Mouse (Mus musculus): ENCODE results near the gene Cradd. TPM values are rescaled to one million over a fixed set of nuclear protein-coding genes. Genes with fewer than 3 reads are reported as not detected.

Cradd gene
- polyA plus RNA-seq, 1 experiment from 2014 or later, result 8.7 TPM

GRCm38 (mm10) chr10:95217956-95218682, 105.8 kb downstream of the Cradd start:
- H3K4me3 ChIP-seq (ENCODE audit: low read length), result no peak overlapping the region
- ATAC-seq, result no peak
- no peaks in the 10 kb centered on the region for H3K4me1 ChIP-seq (ENCODE audit: control insufficient read depth, insufficient read depth, low read depth, low read length)
- no peaks in the 10 kb centered on the region for H3K9me3 ChIP-seq (ENCODE audit: control insufficient read depth, low read length)
- H3K36me3 ChIP-seq (ENCODE audit: control insufficient read depth, insufficient read depth, low read length), result no peaks in the 10 kb centered on the region
- no peak overlapping the region for H3K27ac ChIP-seq (ENCODE audit: low read depth, low read length)
- no peaks in the 10 kb centered on the region for H3K27me3 ChIP-seq (replicated peaks; ENCODE audit: control insufficient read depth, insufficient read depth, low read length)
- H3K4me2 ChIP-seq (ENCODE audit: low read length), result no peak overlapping the region
- H3K9ac ChIP-seq (ENCODE audit: low read depth, low read length), result no peak overlapping the region
- WGBS, result 65% methylated on average over 18 of the region's 18 CpGs

GRCm38 (mm10) chr10:95215324-95215723, 108.6 kb downstream of the Cradd start:
- 93% methylated on average over 15 of the region's 15 CpGs for WGBS
- Histone ChIP-seq H3K9ac (ENCODE audit: low read depth, low read length) (no peak overlapping the region), H3K36me3 (ENCODE audit: control insufficient read depth, insufficient read depth, low read length) (no peaks in the 10 kb centered on the region), H3K4me3 (ENCODE audit: low read length) (no peak overlapping the region), H3K4me1 (ENCODE audit: control insufficient read depth, insufficient read depth, low read depth, low read length) (no peaks in the 10 kb centered on the region), H3K4me2 (ENCODE audit: low read length) (no peak overlapping the region), H3K27me3 (replicated peaks; ENCODE audit: control insufficient read depth, insufficient read depth, low read length) (no peaks in the 10 kb centered on the region), H3K27ac (ENCODE audit: low read depth, low read length) (no peak overlapping the region), H3K9me3 (ENCODE audit: control insufficient read depth, low read length) (no peaks in the 10 kb centered on the region)
- ATAC-seq, result no peak

DNA sequence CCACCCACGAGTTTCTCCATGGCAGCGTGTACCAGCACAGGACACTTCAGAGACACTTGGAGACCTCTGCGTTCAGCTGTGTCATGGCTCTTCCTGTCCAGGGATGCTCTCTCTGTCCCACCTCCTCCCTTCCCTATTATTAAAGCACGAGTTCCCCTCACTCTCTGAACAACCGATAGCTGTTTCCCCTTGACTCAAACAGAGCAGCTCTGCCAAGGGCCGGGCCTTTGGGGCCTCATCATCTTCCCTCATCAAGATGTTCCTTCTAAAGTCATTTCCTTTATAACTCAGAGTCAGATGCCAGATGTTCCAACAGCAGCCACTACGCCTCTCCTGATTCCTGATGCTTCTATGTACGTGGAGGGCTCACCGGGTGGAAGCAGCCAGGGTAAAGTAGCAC, 110.1 kb downstream of the Cradd start:
- WGBS, result 82% methylated on average over 9 of the region's 9 CpGs

GRCm38 (mm10) chr10:95213311-95213710, 110.6 kb downstream of the Cradd start:
- no peaks in the 10 kb centered on the region for H3K9me3 ChIP-seq (ENCODE audit: control insufficient read depth, low read length)
- no peaks in the 10 kb centered on the region for H3K4me1 ChIP-seq (ENCODE audit: control insufficient read depth, insufficient read depth, low read depth, low read length)
- H3K27ac ChIP-seq (ENCODE audit: low read depth, low read length), result no peak overlapping the region
- H3K4me3 ChIP-seq (ENCODE audit: low read length), result no peak overlapping the region
- no peak overlapping the region for H3K4me2 ChIP-seq (ENCODE audit: low read length)
- H3K27me3 ChIP-seq (replicated peaks; ENCODE audit: control insufficient read depth, insufficient read depth, low read length), result no peaks in the 10 kb centered on the region
- no peaks in the 10 kb centered on the region for H3K36me3 ChIP-seq (ENCODE audit: control insufficient read depth, insufficient read depth, low read length)
- 93% methylated on average over 8 of the region's 8 CpGs for WGBS
- ATAC-seq, result no peak
- no peak overlapping the region for H3K9ac ChIP-seq (ENCODE audit: low read depth, low read length)

More for the DNA sequence above, 110.1 kb downstream of the Cradd start:
- H3K27ac ChIP-seq (ENCODE audit: low read depth, low read length), result no peak overlapping the region
- no peaks in the 10 kb centered on the region for H3K27me3 ChIP-seq (replicated peaks; ENCODE audit: control insufficient read depth, insufficient read depth, low read length)
- H3K4me3 ChIP-seq (ENCODE audit: low read length), result no peak overlapping the region
- H3K4me1 ChIP-seq (ENCODE audit: control insufficient read depth, insufficient read depth, low read depth, low read length), result no peaks in the 10 kb centered on the region
- no peaks in the 10 kb centered on the region for H3K36me3 ChIP-seq (ENCODE audit: control insufficient read depth, insufficient read depth, low read length)
- no peaks in the 10 kb centered on the region for H3K9me3 ChIP-seq (ENCODE audit: control insufficient read depth, low read length)
- H3K9ac ChIP-seq (ENCODE audit: low read depth, low read length), result no peak overlapping the region
- no peak overlapping the region for H3K4me2 ChIP-seq (ENCODE audit: low read length)
- no peak for ATAC-seq

DNA sequence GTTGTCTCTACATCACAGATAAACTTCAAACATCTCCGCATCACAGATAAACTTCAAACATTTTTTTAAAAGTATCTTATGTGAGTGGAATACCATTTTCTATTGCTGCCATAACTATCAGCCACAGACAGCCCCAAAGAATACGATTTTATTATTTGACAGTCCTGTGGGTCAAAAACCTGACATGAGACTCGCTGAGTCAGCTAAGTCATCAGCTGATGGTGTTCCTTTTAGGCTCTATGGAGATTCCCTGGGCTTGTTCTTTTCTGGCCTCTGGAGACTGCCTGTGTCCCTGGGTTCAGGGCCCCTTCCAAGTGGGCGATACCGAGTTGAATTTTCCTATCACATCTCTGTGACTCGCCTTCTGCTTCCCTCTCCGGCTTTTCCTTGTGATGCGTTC, 112.3 kb downstream of the Cradd start:
- H3K36me3 ChIP-seq (ENCODE audit: control insufficient read depth, insufficient read depth, low read length), result no peaks in the 10 kb centered on the region
- no peaks in the 10 kb centered on the region for H3K4me1 ChIP-seq (ENCODE audit: control insufficient read depth, insufficient read depth, low read depth, low read length)
- no peak overlapping the region for H3K4me3 ChIP-seq (ENCODE audit: low read length)
- WGBS, result 88% methylated on average over 8 of the region's 8 CpGs
- no peaks in the 10 kb centered on the region for H3K27me3 ChIP-seq (replicated peaks; ENCODE audit: control insufficient read depth, insufficient read depth, low read length)
- no peak for ATAC-seq
- no peak overlapping the region for H3K27ac ChIP-seq (ENCODE audit: low read depth, low read length)
- H3K9ac ChIP-seq (ENCODE audit: low read depth, low read length), result no peak overlapping the region
- H3K9me3 ChIP-seq (ENCODE audit: control insufficient read depth, low read length), result no peaks in the 10 kb centered on the region
- H3K4me2 ChIP-seq (ENCODE audit: low read length), result no peak overlapping the region

GRCm38 (mm10) chr10:95210664-95211372, 113.1 kb downstream of the Cradd start:
- Histone ChIP-seq H3K4me1 (ENCODE audit: control insufficient read depth, insufficient read depth, low read depth, low read length) (no peaks in the 10 kb centered on the region), H3K9ac (ENCODE audit: low read depth, low read length) (no peak overlapping the region), H3K27me3 (replicated peaks; ENCODE audit: control insufficient read depth, insufficient read depth, low read length) (no peaks in the 10 kb centered on the region), H3K4me2 (ENCODE audit: low read length) (no peak overlapping the region), H3K27ac (ENCODE audit: low read depth, low read length) (no peak overlapping the region), H3K4me3 (ENCODE audit: low read length) (no peak overlapping the region), H3K9me3 (ENCODE audit: control insufficient read depth, low read length) (no peaks in the 10 kb centered on the region), H3K36me3 (ENCODE audit: control insufficient read depth, insufficient read depth, low read length) (no peaks in the 10 kb centered on the region)
- no peak for ATAC-seq
- WGBS, result 81% methylated on average over 7 of the region's 7 CpGs

DNA sequence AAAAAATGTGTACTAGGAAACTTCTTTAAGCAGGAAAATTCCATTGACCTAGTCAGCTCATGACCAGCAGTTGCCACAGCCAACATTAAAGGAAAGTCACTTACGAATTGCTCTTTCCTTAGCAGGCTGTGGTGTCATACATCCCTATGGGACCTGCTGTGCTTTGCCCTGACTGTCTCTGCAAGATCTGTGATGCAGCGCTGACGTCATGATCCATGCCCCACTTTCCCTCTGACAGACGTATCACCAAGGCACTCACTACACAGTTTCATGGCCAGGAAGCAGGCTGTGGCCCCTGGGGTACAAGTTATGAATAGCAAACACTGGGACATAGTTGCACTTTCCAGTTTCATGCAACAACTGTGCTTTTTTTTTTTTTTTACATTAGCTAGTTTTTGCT, 113.8 kb downstream of the Cradd start:
- H3K9me3 ChIP-seq (ENCODE audit: control insufficient read depth, low read length), result no peaks in the 10 kb centered on the region
- H3K9ac ChIP-seq (ENCODE audit: low read depth, low read length), result no peak overlapping the region
- H3K4me3 ChIP-seq (ENCODE audit: low read length), result no peak overlapping the region
- no peaks in the 10 kb centered on the region for H3K36me3 ChIP-seq (ENCODE audit: control insufficient read depth, insufficient read depth, low read length)
- WGBS, result 56% methylated on average over 4 of the region's 4 CpGs
- H3K4me2 ChIP-seq (ENCODE audit: low read length), result no peak overlapping the region
- H3K4me1 ChIP-seq (ENCODE audit: control insufficient read depth, insufficient read depth, low read depth, low read length), result no peaks in the 10 kb centered on the region
- no peaks in the 10 kb centered on the region for H3K27me3 ChIP-seq (replicated peaks; ENCODE audit: control insufficient read depth, insufficient read depth, low read length)
- no peak overlapping the region for H3K27ac ChIP-seq (ENCODE audit: low read depth, low read length)
- ATAC-seq, result no peak

DNA sequence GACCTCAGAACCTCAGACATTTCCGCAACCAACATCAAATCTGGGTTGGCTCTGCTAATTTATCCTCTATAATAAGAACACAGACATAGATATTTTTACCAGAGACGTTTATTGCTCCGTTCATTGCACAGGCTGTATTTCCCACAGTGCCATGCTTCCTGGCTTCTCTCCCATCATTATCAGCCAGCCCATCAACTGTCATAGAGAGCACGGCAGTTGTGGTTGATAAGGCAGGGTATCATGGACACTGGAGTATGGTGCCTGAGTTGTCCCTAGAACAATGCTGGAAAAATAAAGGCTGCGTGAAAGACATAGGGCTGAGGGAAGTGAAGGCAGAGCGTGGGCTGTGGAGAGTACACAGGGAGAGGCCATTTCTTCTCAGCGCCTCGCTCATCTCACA, 116.5 kb downstream of the Cradd start:
- WGBS, result 76% methylated on average over 8 of the region's 8 CpGs
- Histone ChIP-seq H3K4me2 (ENCODE audit: low read length) (no peak overlapping the region), H3K9me3 (ENCODE audit: control insufficient read depth, low read length) (no peaks in the 10 kb centered on the region), H3K27ac (ENCODE audit: low read depth, low read length) (no peak overlapping the region), H3K27me3 (replicated peaks; ENCODE audit: control insufficient read depth, insufficient read depth, low read length) (no peaks in the 10 kb centered on the region), H3K4me3 (ENCODE audit: low read length) (no peak overlapping the region), H3K9ac (ENCODE audit: low read depth, low read length) (no peak overlapping the region), H3K4me1 (ENCODE audit: control insufficient read depth, insufficient read depth, low read depth, low read length) (no peaks in the 10 kb centered on the region), H3K36me3 (ENCODE audit: control insufficient read depth, insufficient read depth, low read length) (no peaks in the 10 kb centered on the region)
- ATAC-seq, result no peak

DNA sequence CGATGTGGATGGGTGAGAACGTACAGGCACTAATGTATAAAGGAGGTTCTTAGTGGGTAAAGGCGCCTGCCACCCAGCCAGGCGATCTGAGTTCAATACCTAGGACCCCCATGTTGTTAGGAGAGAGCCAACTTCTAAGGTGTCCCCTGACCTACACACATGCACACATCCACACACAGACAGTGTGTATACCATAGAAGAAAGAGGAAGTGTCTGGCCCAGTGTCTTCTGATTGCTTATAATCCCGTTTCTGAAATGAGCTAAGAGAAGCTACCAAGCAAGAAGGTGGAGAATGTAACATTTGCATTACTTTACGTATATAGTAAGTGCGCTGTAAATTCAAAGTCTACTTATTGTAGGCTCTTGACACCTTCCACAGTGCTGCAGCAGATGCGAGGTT, 122.4 kb downstream of the Cradd start:
- Histone ChIP-seq H3K9ac (ENCODE audit: low read depth, low read length) (no peak overlapping the region), H3K9me3 (ENCODE audit: control insufficient read depth, low read length) (no peaks in the 10 kb centered on the region), H3K27ac (ENCODE audit: low read depth, low read length) (no peak overlapping the region), H3K27me3 (replicated peaks; ENCODE audit: control insufficient read depth, insufficient read depth, low read length) (no peaks in the 10 kb centered on the region), H3K4me2 (ENCODE audit: low read length) (no peak overlapping the region), H3K4me3 (ENCODE audit: low read length) (no peak overlapping the region), H3K4me1 (ENCODE audit: control insufficient read depth, insufficient read depth, low read depth, low read length) (no peaks in the 10 kb centered on the region; the same call in 1 of the 2 replicates), H3K36me3 (ENCODE audit: control insufficient read depth, insufficient read depth, low read length) (no peaks in the 10 kb centered on the region)
- ATAC-seq, result no peak
- WGBS, result 88% methylated on average over 8 of the region's 8 CpGs
